Mouse (Mus musculus): ENCODE results near the gene Rhbdf1. TPM values are rescaled to one million over a fixed set of nuclear protein-coding genes. Genes with fewer than 3 reads are reported as not detected.
A peak's percentile ranks its signal among the peaks of the same experiment; 100 is the strongest.

Gene Rhbdf1
- polyA plus RNA-seq, 1 experiment from 2014 or later = 70.9 TPM

DNA sequence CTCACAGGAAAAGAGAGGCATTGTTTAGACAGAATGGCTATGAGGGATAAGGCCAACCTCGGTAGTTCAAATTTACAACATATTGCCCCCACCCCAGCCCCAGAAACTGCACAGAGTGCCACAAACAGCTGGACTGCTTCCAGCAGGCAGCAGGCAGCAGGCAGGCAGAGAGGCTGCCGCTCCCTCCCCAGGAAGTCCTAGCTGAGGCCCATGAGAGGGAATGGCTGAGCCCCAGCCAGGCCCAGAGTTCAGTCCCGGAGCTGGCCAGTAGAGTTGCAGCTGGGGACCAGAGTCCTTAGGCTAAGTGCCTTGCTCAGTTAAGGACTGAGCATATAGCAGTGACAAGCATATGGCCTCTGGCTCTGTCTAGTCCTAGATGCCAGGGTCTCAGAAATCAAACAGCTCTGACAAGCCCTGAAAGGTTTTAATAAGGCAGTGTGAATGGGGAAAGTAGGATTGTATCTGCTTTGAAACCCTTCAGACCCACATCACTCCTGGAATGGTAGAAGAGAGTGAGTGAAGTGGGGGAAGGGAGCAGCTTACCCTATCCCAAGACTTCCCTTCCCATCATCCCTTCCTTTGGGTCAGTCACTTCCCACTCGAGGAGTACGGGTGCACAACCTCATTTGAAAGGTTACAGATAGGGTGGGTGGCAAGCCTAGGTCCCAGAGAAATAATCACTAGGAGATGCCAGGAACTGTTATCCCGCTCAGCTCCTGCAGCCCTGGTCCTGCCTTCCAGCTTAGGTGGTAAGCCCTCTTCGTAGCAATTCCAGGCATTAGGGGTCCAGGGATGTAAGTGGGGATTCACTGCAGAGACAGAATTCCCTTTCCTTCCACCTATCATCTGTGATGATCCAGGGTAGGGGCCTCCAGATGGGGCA is 3.4 kb upstream of the Rhbdf1 start:
- no peak overlapping the region for H3K4me3 ChIP-seq (ENCODE audit: low read length)
- peak overlapping the region; percentile 53 for H3K9ac ChIP-seq (ENCODE audit: low read length)
- peak overlapping the region; percentile 96 for H3K27ac ChIP-seq (ENCODE audit: low read length)
- no peaks in the 10 kb centered on the region for H3K9me3 ChIP-seq (ENCODE audit: control insufficient read depth, low read length)
- ATAC-seq (ENCODE audit: low read depth) = peak; percentile 27
- peak overlapping the region; percentile 25 for H3K4me2 ChIP-seq (ENCODE audit: low read depth, low read length)
- H3K4me1 ChIP-seq (replicated peaks; ENCODE audit: control insufficient read depth, insufficient read depth, low read length) = peaks cover 51% of the 10 kb centered on the region
- H3K36me3 ChIP-seq (ENCODE audit: control insufficient read depth, insufficient read depth, low read length) = peaks cover 3% of the 10 kb centered on the region
- no peaks in the 10 kb centered on the region for H3K27me3 ChIP-seq (ENCODE audit: control insufficient read depth, insufficient read depth, low read depth, low read length)
- WGBS = 44% methylated on average over 7 of the region's 7 CpGs

DNA sequence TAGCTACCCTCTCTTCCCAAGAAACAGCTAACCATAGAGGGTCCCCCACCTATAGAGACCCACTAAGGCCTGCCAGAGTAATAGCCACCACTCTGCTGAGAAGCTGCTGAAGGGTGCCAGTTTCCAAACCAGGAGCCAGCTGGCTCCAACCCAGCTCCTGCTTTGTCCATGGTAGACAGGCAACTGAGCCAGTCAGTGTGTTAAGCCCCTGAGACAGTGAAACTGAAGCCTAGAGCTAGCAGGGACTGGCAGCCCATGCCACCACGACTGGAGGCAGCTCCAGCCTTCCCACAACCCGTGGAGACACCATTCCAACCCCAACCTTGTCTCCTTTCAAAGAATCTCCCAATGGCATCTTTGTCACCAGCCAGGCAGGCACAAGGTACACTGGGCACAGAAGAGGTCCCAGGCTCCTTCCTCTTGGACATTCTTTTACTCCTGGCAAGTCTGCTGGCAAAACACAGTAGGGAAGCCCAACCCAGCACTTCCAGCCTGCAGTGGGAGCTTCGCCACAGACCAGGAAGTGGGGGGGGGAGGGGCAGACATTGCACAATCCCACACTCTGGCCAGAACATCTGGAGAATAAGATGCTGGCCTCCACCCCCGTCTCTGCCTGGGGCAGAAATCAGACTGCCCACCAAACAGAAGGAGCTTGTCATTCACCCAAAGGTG is 2.5 kb upstream of the Rhbdf1 start:
- peak overlapping the region; percentile 53 for H3K9ac ChIP-seq (ENCODE audit: low read length)
- WGBS = 5% methylated on average over 4 of the region's 4 CpGs
- no peaks in the 10 kb centered on the region for H3K9me3 ChIP-seq (ENCODE audit: control insufficient read depth, low read length)
- peaks cover 60% of the 10 kb centered on the region for H3K4me1 ChIP-seq (replicated peaks; ENCODE audit: control insufficient read depth, insufficient read depth, low read length)
- no peaks in the 10 kb centered on the region for H3K36me3 ChIP-seq (ENCODE audit: control insufficient read depth, insufficient read depth, low read length)
- no peak overlapping the region for H3K4me3 ChIP-seq (ENCODE audit: low read length)
- H3K4me2 ChIP-seq (ENCODE audit: low read depth, low read length) = peak overlapping the region; percentile 25; the same call in 1 of the 2 replicates
- no peaks in the 10 kb centered on the region for H3K27me3 ChIP-seq (ENCODE audit: control insufficient read depth, insufficient read depth, low read depth, low read length)
- peak overlapping the region; percentile 96 for H3K27ac ChIP-seq (ENCODE audit: low read length)
- peak; percentile 68 for ATAC-seq (ENCODE audit: low read depth)

DNA sequence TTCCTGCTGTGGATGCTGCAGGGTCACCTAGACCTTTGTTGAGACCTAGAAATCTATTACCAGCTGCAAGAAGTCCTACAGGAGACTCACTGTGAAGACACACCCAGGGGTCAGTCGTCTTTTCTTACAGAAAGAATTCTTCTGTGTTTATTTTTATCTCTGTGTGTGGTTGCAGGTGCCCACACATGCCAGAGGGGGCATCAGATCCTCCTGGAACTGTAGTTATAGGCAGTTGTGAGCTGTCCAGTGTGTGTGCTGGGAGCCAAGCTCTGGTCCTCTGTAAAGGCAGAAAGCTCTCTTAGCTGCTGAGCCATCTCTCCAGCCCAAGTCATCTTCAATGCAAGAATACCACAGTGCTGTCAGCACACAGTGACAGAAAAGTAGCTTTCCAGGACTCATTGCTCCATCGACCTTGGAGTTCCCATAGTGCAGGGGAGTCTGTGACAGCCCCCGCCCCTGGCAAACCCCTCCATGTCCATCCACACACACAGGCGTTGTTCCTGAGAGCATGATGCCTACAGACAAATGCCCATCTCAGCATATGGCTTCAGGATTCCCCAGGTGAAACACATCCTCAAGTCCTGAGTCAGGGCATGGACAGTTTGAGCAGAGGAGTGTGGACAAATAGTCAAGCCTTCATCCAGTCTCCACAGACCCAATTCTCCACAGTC is 1.3 kb upstream of the Rhbdf1 start:
- ATAC-seq (ENCODE audit: low read depth) = no peak
- H3K4me1 ChIP-seq (replicated peaks; ENCODE audit: control insufficient read depth, insufficient read depth, low read length) = peaks cover 60% of the 10 kb centered on the region
- WGBS = 63% methylated on average over 4 of the region's 4 CpGs
- no peak overlapping the region for H3K4me3 ChIP-seq (ENCODE audit: low read length)
- no peaks in the 10 kb centered on the region for H3K36me3 ChIP-seq (ENCODE audit: control insufficient read depth, insufficient read depth, low read length)
- H3K27me3 ChIP-seq (ENCODE audit: control insufficient read depth, insufficient read depth, low read depth, low read length) = no peaks in the 10 kb centered on the region
- H3K9me3 ChIP-seq (ENCODE audit: control insufficient read depth, low read length) = no peaks in the 10 kb centered on the region
- H3K27ac ChIP-seq (ENCODE audit: low read length) = peak overlapping the region; percentile 96
- H3K9ac ChIP-seq (ENCODE audit: low read length) = no peak overlapping the region
- H3K4me2 ChIP-seq (ENCODE audit: low read depth, low read length) = no peak overlapping the region

- 7% methylated on average over 21 of the region's 21 CpGs for WGBS
- Histone ChIP-seq H3K36me3 (ENCODE audit: control insufficient read depth, insufficient read depth, low read length) (no peaks in the 10 kb centered on the region), H3K4me1 (replicated peaks; ENCODE audit: control insufficient read depth, insufficient read depth, low read length) (peaks cover 59% of the 10 kb centered on the region), H3K9ac (ENCODE audit: low read length) (peak overlapping the region; percentile 95), H3K4me3 (ENCODE audit: low read length) (peak overlapping the region; percentile 89), H3K4me2 (ENCODE audit: low read depth, low read length) (peak overlapping the region; percentile 68), H3K9me3 (ENCODE audit: control insufficient read depth, low read length) (no peaks in the 10 kb centered on the region), H3K27ac (ENCODE audit: low read length) (peak overlapping the region; percentile 96), H3K27me3 (ENCODE audit: control insufficient read depth, insufficient read depth, low read depth, low read length) (no peaks in the 10 kb centered on the region)
- ATAC-seq (ENCODE audit: low read depth) = no peak
Measured at GRCm38 (mm10) chr11:32222570-32223194, 582 bp upstream of the Rhbdf1 start.

DNA sequence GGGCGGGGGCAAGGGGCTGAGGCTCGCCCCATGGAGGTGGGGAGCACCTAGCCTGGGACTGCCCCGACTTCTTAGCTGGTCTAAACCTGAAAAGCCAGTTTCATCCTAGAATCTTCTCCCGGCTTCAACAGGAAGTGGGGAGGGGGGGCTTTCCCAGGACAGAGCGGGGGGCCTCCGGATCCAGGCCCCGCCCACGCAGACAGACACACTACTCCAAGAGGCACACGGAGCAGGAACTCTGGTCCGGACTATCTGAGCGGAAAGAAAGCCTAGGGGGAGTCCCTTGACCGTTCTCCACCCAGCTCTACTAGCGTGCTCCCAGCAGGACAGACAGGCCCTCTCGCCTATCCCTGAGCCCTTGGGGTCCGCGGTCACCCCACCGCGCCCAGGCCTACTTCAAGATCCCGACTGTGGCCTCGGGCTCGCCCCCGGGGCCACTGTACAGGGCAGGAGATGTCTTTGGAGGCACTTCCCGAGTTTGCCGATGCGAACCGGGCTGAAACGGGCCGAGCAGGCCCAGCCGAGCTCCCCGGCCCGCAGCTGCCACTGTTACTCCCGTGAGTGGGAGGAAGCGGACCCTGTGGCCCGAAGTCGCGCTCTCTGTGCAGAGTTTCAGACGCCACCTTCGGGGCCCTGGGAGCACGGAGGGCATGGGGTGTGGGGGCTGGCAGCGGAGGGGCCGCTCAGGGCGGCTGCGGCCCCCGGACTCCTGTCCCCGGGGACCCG is 712 bp downstream of the Rhbdf1 start:
- Histone ChIP-seq H3K4me1 (replicated peaks; ENCODE audit: control insufficient read depth, insufficient read depth, low read length) (peaks cover 49% of the 10 kb centered on the region), H3K36me3 (ENCODE audit: control insufficient read depth, insufficient read depth, low read length) (no peaks in the 10 kb centered on the region), H3K4me3 (ENCODE audit: low read length) (peak overlapping the region; percentile 89), H3K9me3 (ENCODE audit: control insufficient read depth, low read length) (no peaks in the 10 kb centered on the region), H3K4me2 (ENCODE audit: low read depth, low read length) (peak overlapping the region; percentile 68), H3K27ac (ENCODE audit: low read length) (peak overlapping the region; percentile 96), H3K27me3 (ENCODE audit: control insufficient read depth, insufficient read depth, low read depth, low read length) (no peaks in the 10 kb centered on the region), H3K9ac (ENCODE audit: low read length) (peak overlapping the region; percentile 95)
- peak; percentile 66 for ATAC-seq (ENCODE audit: low read depth)
- under 1% methylated on average over 45 of the region's 46 CpGs for WGBS

DNA sequence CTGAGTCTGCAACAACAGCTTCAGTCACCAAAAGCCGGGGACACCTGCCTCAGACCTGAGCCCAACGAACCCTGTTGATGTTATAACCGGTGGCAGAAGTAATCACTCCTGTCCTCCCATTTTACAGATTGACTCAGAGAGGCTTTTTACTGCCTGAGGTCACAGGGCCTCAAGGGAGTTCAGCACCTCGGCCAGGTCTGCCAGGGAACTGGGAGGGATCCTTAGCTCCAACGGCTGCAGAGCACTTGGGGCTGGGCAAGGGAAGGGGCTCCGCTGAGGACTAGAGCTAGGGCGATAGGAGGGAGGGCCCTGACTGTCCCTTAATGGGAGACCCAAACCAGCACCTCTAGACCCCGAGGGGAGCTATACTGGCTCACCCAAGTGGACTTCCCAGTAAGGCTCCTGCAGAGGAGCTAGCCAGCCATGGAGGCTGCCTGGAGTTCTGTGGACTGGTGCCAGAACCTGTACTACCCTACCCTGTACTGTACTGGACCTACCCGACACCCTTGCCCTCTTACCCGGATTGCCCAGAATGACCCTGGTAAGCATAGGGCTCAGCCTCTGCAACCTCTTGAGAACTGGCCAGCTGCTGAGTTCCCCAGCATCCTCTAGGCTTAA is 1.4 kb downstream of the Rhbdf1 start:
- Histone ChIP-seq H3K4me2 (ENCODE audit: low read depth, low read length) (peak overlapping the region; percentile 68), H3K4me1 (replicated peaks; ENCODE audit: control insufficient read depth, insufficient read depth, low read length) (peaks cover 43% of the 10 kb centered on the region), H3K27me3 (ENCODE audit: control insufficient read depth, insufficient read depth, low read depth, low read length) (no peaks in the 10 kb centered on the region), H3K9me3 (ENCODE audit: control insufficient read depth, low read length) (no peaks in the 10 kb centered on the region), H3K27ac (ENCODE audit: low read length) (peak overlapping the region; percentile 96), H3K4me3 (ENCODE audit: low read length) (peak overlapping the region; percentile 89), H3K36me3 (ENCODE audit: control insufficient read depth, insufficient read depth, low read length) (peaks cover 4% of the 10 kb centered on the region), H3K9ac (ENCODE audit: low read length) (peak overlapping the region; percentile 95)
- ATAC-seq (ENCODE audit: low read depth) = no peak
- WGBS = 28% methylated on average over 10 of the region's 10 CpGs

DNA sequence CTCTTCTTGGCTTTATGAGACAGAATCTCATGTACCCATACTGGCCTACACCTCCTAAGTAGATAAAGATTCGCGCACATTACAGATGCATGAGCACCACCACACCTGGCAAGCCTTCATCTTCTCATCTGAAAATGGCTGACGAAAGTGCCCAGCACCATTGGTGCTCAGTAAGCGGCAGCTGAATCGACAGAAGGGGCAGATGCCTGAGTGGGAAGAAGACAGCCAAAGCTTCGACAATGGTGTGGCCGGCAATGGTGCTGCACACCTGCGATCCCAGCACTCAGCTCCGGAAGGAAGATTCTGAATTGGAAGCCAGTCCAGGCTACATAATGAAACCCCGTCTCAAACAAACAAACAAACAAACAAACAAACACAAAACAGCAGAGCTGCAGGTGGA is 2.8 kb downstream of the Rhbdf1 start:
- no peak for ATAC-seq (ENCODE audit: low read depth)

DNA sequence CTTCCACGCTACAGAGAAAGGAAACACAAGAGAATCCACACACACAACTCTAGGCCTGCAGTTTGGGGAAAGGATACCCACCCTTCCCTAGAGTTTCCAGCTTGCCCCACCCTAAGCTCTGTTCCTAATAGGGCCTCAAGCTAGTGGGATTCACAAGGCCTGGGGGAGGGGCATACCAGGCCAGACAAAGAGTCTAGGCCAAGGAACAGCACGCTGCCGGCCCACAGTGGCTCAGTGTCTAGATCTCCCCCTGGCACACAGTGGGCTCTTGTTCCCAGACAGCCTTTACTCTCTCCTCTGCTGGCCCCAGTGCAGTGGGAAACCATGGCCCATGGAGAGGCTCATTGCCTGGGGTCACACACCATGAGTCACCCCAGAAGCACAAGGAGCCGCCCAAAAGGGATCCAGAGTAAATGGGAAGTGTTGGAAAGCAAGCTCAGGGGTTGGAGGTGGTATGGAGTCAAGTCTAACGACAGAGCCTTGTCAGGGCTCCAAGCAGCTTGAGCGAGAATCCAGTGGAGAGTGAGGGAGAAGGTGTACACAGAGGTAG is 3.5 kb downstream of the Rhbdf1 start:
- ATAC-seq (ENCODE audit: low read depth) = no peak
- H3K9ac ChIP-seq (ENCODE audit: low read length) = 0 out of 2 replicates have a peak overlapping the region, but pooled peaks have one; percentile 4
- H3K27ac ChIP-seq (ENCODE audit: low read length) = no peak overlapping the region
- H3K4me1 ChIP-seq (replicated peaks; ENCODE audit: control insufficient read depth, insufficient read depth, low read length) = peaks cover 26% of the 10 kb centered on the region
- no peak overlapping the region for H3K4me3 ChIP-seq (ENCODE audit: low read length)
- WGBS = 60% methylated on average over 6 of the region's 6 CpGs
- no peaks in the 10 kb centered on the region for H3K9me3 ChIP-seq (ENCODE audit: control insufficient read depth, low read length)
- no peaks in the 10 kb centered on the region for H3K27me3 ChIP-seq (ENCODE audit: control insufficient read depth, insufficient read depth, low read depth, low read length)
- no peak overlapping the region for H3K4me2 ChIP-seq (ENCODE audit: low read depth, low read length)
- H3K36me3 ChIP-seq (ENCODE audit: control insufficient read depth, insufficient read depth, low read length) = peaks cover 20% of the 10 kb centered on the region

More for the DNA sequence above, 2.8 kb downstream of the Rhbdf1 start:
- no peak overlapping the region for H3K4me2 ChIP-seq (ENCODE audit: low read depth, low read length)
- peaks cover 14% of the 10 kb centered on the region for H3K36me3 ChIP-seq (ENCODE audit: control insufficient read depth, insufficient read depth, low read length)
- H3K9me3 ChIP-seq (ENCODE audit: control insufficient read depth, low read length) = no peaks in the 10 kb centered on the region
- H3K4me1 ChIP-seq (replicated peaks; ENCODE audit: control insufficient read depth, insufficient read depth, low read length) = peaks cover 30% of the 10 kb centered on the region
- WGBS = 86% methylated on average over 10 of the region's 10 CpGs
- no peak overlapping the region for H3K27ac ChIP-seq (ENCODE audit: low read length)
- H3K4me3 ChIP-seq (ENCODE audit: low read length) = no peak overlapping the region
- H3K9ac ChIP-seq (ENCODE audit: low read length) = no peak overlapping the region
- H3K27me3 ChIP-seq (ENCODE audit: control insufficient read depth, insufficient read depth, low read depth, low read length) = no peaks in the 10 kb centered on the region

All from lung, embryonic 16.5 days (tissue).